Mouse (Mus musculus): ENCODE results near the gene Gm28557. TPM values are rescaled to one million over a fixed set of nuclear protein-coding genes. Genes with fewer than 3 reads are reported as not detected.
A peak's percentile ranks its signal among the peaks of the same experiment; 100 is the strongest.

Gene Gm28557
- polyA plus RNA-seq, 1 experiment from 2014 or later = 2.3 TPM

GRCm38 (mm10) chr13:67108821-67109206, 410 bp upstream of the Gm28557 start:
- peak overlapping the region; percentile 71; the same call in 1 of the 2 replicates for H3K9ac ChIP-seq (ENCODE audit: low read depth, low read length)
- peaks cover 9% of the 10 kb centered on the region; the same call in 1 of the 2 replicates for H3K36me3 ChIP-seq (ENCODE audit: control insufficient read depth, insufficient read depth, low read length)
- H3K4me3 ChIP-seq (ENCODE audit: low read depth, low read length) = peak overlapping the region; percentile 56
- H3K27ac ChIP-seq (replicated peaks; ENCODE audit: low read depth, low read length) = no peak overlapping the region
- H3K27me3 ChIP-seq (replicated peaks; ENCODE audit: control insufficient read depth, insufficient read depth, low read length) = no peaks in the 10 kb centered on the region
- DNase-seq (ENCODE audit: low spot score) (peak; percentile 85), ATAC-seq (ENCODE audit: low read depth) (peak; percentile 67)
- peaks cover 4% of the 10 kb centered on the region; the same call in 1 of the 2 replicates for H3K4me1 ChIP-seq (ENCODE audit: control insufficient read depth, insufficient read depth, low read length)
- H3K9me3 ChIP-seq (ENCODE audit: control insufficient read depth, low read length) = peaks cover 18% of the 10 kb centered on the region; the same call in 1 of the 2 replicates
- 3% methylated on average over 9 of the region's 9 CpGs for WGBS
- H3K4me2 ChIP-seq (ENCODE audit: low read depth, low read length) = peak overlapping the region; percentile 54

GRCm38 (mm10) chr13:67107681-67108080, 723 bp downstream of the Gm28557 start:
- Histone ChIP-seq H3K27ac (replicated peaks; ENCODE audit: low read depth, low read length) (peak overlapping the region; percentile 89), H3K9ac (ENCODE audit: low read depth, low read length) (peak overlapping the region; percentile 71), H3K4me3 (ENCODE audit: low read depth, low read length) (peak overlapping the region; percentile 56), H3K27me3 (replicated peaks; ENCODE audit: control insufficient read depth, insufficient read depth, low read length) (no peaks in the 10 kb centered on the region), H3K4me1 (ENCODE audit: control insufficient read depth, insufficient read depth, low read length) (peaks cover 4% of the 10 kb centered on the region; the same call in 1 of the 2 replicates), H3K9me3 (ENCODE audit: control insufficient read depth, low read length) (peaks cover 18% of the 10 kb centered on the region; the same call in 1 of the 2 replicates), H3K36me3 (ENCODE audit: control insufficient read depth, insufficient read depth, low read length) (peaks cover 9% of the 10 kb centered on the region; the same call in 1 of the 2 replicates), H3K4me2 (ENCODE audit: low read depth, low read length) (peak overlapping the region; percentile 74)
- DNase-seq (ENCODE audit: low spot score) = peak; percentile 6
- ATAC-seq (ENCODE audit: low read depth) = no peak
- 63% methylated on average over 9 of the region's 9 CpGs for WGBS

- Histone ChIP-seq H3K27ac (replicated peaks; ENCODE audit: low read depth, low read length) (no peak within 1 kb of the TSS), H3K4me3 (ENCODE audit: low read depth, low read length) (no peak within 1 kb of the TSS), H3K9ac (ENCODE audit: low read depth, low read length) (no peak within 1 kb of the TSS), H3K36me3 (ENCODE audit: control insufficient read depth, insufficient read depth, low read length) (no peaks in the 10 kb centered on the region; the same call in 1 of the 2 replicates), H3K4me1 (ENCODE audit: control insufficient read depth, insufficient read depth, low read length) (no peaks in the 10 kb centered on the region), H3K4me2 (ENCODE audit: low read depth, low read length) (no peak within 1 kb of the TSS), H3K9me3 (ENCODE audit: control insufficient read depth, low read length) (no peaks in the 10 kb centered on the region), H3K27me3 (replicated peaks; ENCODE audit: control insufficient read depth, insufficient read depth, low read length) (no peaks in the 10 kb centered on the region)
- 90% methylated on average over 10 of the region's 10 CpGs for WGBS
- DNase-seq (ENCODE audit: low spot score) (no peak), ATAC-seq (ENCODE audit: low read depth) (no peak)
Observed at GRCm38 (mm10) chr13:67097876-67098275, 10.5 kb downstream of the Gm28557 start, which contains the start of gene Zfp708. Gene Zfp708 (minus strand): TSS chr13:67097976.

DNA sequence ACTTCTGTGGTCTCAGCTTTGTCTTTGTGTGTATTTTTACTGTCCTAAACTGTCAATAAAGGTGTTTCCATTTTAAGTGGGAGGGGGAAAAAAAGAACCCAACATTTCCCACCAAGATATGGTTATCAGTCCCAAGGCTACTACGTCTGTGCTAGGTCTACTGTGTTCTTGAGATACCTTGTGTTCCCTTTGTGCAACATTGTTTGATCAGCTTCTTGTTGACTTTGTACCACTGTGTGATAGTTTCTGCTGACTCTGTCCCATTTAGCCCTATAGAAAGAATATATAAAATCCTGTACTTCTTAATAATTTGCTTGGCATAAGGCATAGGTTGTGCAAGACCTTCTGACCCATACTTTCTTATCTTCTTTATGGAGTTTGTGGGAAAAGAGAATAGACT, 18.2 kb downstream of the Gm28557 start:
- no peaks in the 10 kb centered on the region for H3K27me3 ChIP-seq (replicated peaks; ENCODE audit: control insufficient read depth, insufficient read depth, low read length)
- H3K9me3 ChIP-seq (ENCODE audit: control insufficient read depth, low read length) = no peaks in the 10 kb centered on the region
- H3K4me3 ChIP-seq (ENCODE audit: low read depth, low read length) = no peak overlapping the region
- no peaks in the 10 kb centered on the region for H3K36me3 ChIP-seq (ENCODE audit: control insufficient read depth, insufficient read depth, low read length)
- no peak overlapping the region for H3K27ac ChIP-seq (replicated peaks; ENCODE audit: low read depth, low read length)
- 95% methylated on average over 1 of the region's 1 CpGs for whole genome bisulfite sequencing
- no peak for ATAC-seq (ENCODE audit: low read depth)
- H3K4me1 ChIP-seq (ENCODE audit: control insufficient read depth, insufficient read depth, low read length) = no peaks in the 10 kb centered on the region
- no peak for DNase-seq (ENCODE audit: low spot score)
- H3K4me2 ChIP-seq (ENCODE audit: low read depth, low read length) = no peak overlapping the region
- H3K9ac ChIP-seq (ENCODE audit: low read depth, low read length) = no peak overlapping the region

GRCm38 (mm10) chr13:67081946-67082345, 26.5 kb downstream of the Gm28557 start:
- ATAC-seq (ENCODE audit: low read depth) = no peak
- Histone ChIP-seq H3K27me3 (replicated peaks; ENCODE audit: control insufficient read depth, insufficient read depth, low read length) (no peaks in the 10 kb centered on the region), H3K36me3 (ENCODE audit: control insufficient read depth, insufficient read depth, low read length) (peaks cover 8% of the 10 kb centered on the region; the same call in 1 of the 2 replicates), H3K4me2 (ENCODE audit: low read depth, low read length) (peak overlapping the region; percentile 72), H3K9ac (ENCODE audit: low read depth, low read length) (peak overlapping the region; percentile 65), H3K4me1 (ENCODE audit: control insufficient read depth, insufficient read depth, low read length) (peaks cover 8% of the 10 kb centered on the region; the same call in 1 of the 2 replicates), H3K9me3 (ENCODE audit: control insufficient read depth, low read length) (0 out of 2 replicates have a peak, but pooled peaks cover 3% of the 10 kb centered on the region), H3K4me3 (ENCODE audit: low read depth, low read length) (peak overlapping the region; percentile 53), H3K27ac (replicated peaks; ENCODE audit: low read depth, low read length) (peak overlapping the region; percentile 86)
- 76% methylated on average over 1 of the region's 1 CpGs for WGBS
- no peak for DNase-seq (ENCODE audit: low spot score)

- H3K27me3 ChIP-seq (replicated peaks; ENCODE audit: control insufficient read depth, insufficient read depth, low read length) = no peaks in the 10 kb centered on the region
- DNase-seq (ENCODE audit: low spot score) = peak; percentile 95
- peaks cover 13% of the 10 kb centered on the region; the same call in 1 of the 2 replicates for H3K36me3 ChIP-seq (ENCODE audit: control insufficient read depth, insufficient read depth, low read length)
- peak overlapping the region; percentile 72 for H3K4me2 ChIP-seq (ENCODE audit: low read depth, low read length)
- peak; percentile 99 for ATAC-seq (ENCODE audit: low read depth)
- peak overlapping the region; percentile 53 for H3K4me3 ChIP-seq (ENCODE audit: low read depth, low read length)
- peak overlapping the region; percentile 65 for H3K9ac ChIP-seq (ENCODE audit: low read depth, low read length)
- H3K9me3 ChIP-seq (ENCODE audit: control insufficient read depth, low read length) = 0 out of 2 replicates have a peak, but pooled peaks cover 9% of the 10 kb centered on the region
- under 1% methylated on average over 24 of the region's 24 CpGs for WGBS
- peak overlapping the region; percentile 86 for H3K27ac ChIP-seq (replicated peaks; ENCODE audit: low read depth, low read length)
- peaks cover 8% of the 10 kb centered on the region; the same call in 1 of the 2 replicates for H3K4me1 ChIP-seq (ENCODE audit: control insufficient read depth, insufficient read depth, low read length)
Observed at GRCm38 (mm10) chr13:67081142-67081713, 27.2 kb downstream of the Gm28557 start.

- DNase-seq (ENCODE audit: low spot score) (no peak), ATAC-seq (ENCODE audit: low read depth) (no peak)
- peaks cover 35% of the 10 kb centered on the region for H3K9me3 ChIP-seq (ENCODE audit: control insufficient read depth, low read length)
- no peak overlapping the region for H3K4me3 ChIP-seq (ENCODE audit: low read depth, low read length)
- no peak overlapping the region for H3K9ac ChIP-seq (ENCODE audit: low read depth, low read length)
- H3K36me3 ChIP-seq (ENCODE audit: control insufficient read depth, insufficient read depth, low read length) = peaks cover 45% of the 10 kb centered on the region
- no peak overlapping the region for H3K27ac ChIP-seq (replicated peaks; ENCODE audit: low read depth, low read length)
- peaks cover 8% of the 10 kb centered on the region; the same call in 1 of the 2 replicates for H3K4me1 ChIP-seq (ENCODE audit: control insufficient read depth, insufficient read depth, low read length)
- H3K4me2 ChIP-seq (ENCODE audit: low read depth, low read length) = no peak overlapping the region
- WGBS = 93% methylated on average over 2 of the region's 2 CpGs
- no peaks in the 10 kb centered on the region for H3K27me3 ChIP-seq (replicated peaks; ENCODE audit: control insufficient read depth, insufficient read depth, low read length)
Observed at GRCm38 (mm10) chr13:67077244-67077643, 31.2 kb downstream of the Gm28557 start.

DNA sequence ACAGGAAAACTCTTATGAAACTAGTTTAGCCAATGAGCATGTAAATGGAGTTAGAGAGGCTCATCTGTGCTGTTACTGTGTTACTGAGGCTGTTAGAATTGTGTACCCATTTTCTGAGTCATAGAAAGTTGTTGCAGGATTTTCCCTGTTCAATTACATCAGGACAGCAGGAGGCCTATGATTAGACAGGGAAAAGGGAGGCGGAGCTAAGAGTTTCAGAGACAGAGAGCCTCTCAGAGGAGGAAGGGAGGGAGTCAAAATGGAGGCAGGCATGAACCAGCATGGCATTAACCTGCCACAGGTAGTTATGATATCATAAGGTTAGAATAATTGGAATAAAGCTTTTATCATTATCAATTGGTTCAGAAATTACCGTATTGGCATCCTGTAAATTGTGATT, 35.6 kb downstream of the Gm28557 start:
- Histone ChIP-seq H3K27me3 (replicated peaks; ENCODE audit: control insufficient read depth, insufficient read depth, low read length) (no peaks in the 10 kb centered on the region), H3K4me1 (ENCODE audit: control insufficient read depth, insufficient read depth, low read length) (no peaks in the 10 kb centered on the region), H3K4me2 (ENCODE audit: low read depth, low read length) (no peak overlapping the region), H3K27ac (replicated peaks; ENCODE audit: low read depth, low read length) (no peak overlapping the region), H3K36me3 (ENCODE audit: control insufficient read depth, insufficient read depth, low read length) (peaks cover 77% of the 10 kb centered on the region), H3K9ac (ENCODE audit: low read depth, low read length) (no peak overlapping the region), H3K4me3 (ENCODE audit: low read depth, low read length) (no peak overlapping the region), H3K9me3 (ENCODE audit: control insufficient read depth, low read length) (peaks cover 66% of the 10 kb centered on the region)
- WGBS = 96% methylated on average over 2 of the region's 2 CpGs
- ATAC-seq (ENCODE audit: low read depth) = no peak
- no peak for DNase-seq (ENCODE audit: low spot score)

GRCm38 (mm10) chr13:67065386-67065785, 43.0 kb downstream of the Gm28557 start:
- WGBS = 83% methylated on average over 8 of the region's 8 CpGs
- peaks cover 41% of the 10 kb centered on the region for H3K9me3 ChIP-seq (ENCODE audit: control insufficient read depth, low read length)
- H3K4me2 ChIP-seq (ENCODE audit: low read depth, low read length) = no peak overlapping the region
- ATAC-seq (ENCODE audit: low read depth) (no peak), DNase-seq (ENCODE audit: low spot score) (peak; percentile 38)
- H3K4me3 ChIP-seq (ENCODE audit: low read depth, low read length) = no peak overlapping the region
- no peak overlapping the region for H3K9ac ChIP-seq (ENCODE audit: low read depth, low read length)
- H3K27me3 ChIP-seq (replicated peaks; ENCODE audit: control insufficient read depth, insufficient read depth, low read length) = no peaks in the 10 kb centered on the region
- H3K27ac ChIP-seq (replicated peaks; ENCODE audit: low read depth, low read length) = no peak overlapping the region
- no peaks in the 10 kb centered on the region for H3K4me1 ChIP-seq (ENCODE audit: control insufficient read depth, insufficient read depth, low read length)
- peaks cover 30% of the 10 kb centered on the region for H3K36me3 ChIP-seq (ENCODE audit: control insufficient read depth, insufficient read depth, low read length)

All from embryonic facial prominence, embryonic 14.5 days (tissue).